Mouse (Mus musculus) monocyte, adult 5-6 weeks (primary cell): ENCODE measurements around the gene C6. TPM values are rescaled to one million over a fixed set of nuclear protein-coding genes. Genes with fewer than 3 reads are reported as not detected.

Source experiments
- total RNA-seq: library from RNA; stranded (forward); fragments of 200-1000, 200-491, 200-594 nt; gene quantifications from 3 replicates; pipeline ENCODE4 v1.2.3, GENCODE M21; 2017

Gene C6
- total RNA-seq, 1 experiment from 2014 or later = not detected

Other genes with a start within 250 kb of the C6 start
- not detected in 3 replicates for gene Mroh2b, start 171.6 kb downstream of the C6 start, total RNA-seq